Comparison of ENCODE assay signal across 24 mouse cellular contexts in genomic region chr2:60138751-60139162, GRCm38 (mm10).
DNase-seq lines count a peak whose midpoint lies in the region; ATAC-seq and TF ChIP-seq lines count a peak whose summit lies in the region.
"Had no signal": no experiment of that assay in that cellular context is flagged by ENCODE, and none has a peak within 500 bp of the region (broad histone marks: within the 10 kb centered on the region; RNA-seq: fewer than 3 reads in every experiment).

No protein-coding gene starts in this region.

- peaks cover 15% of the 10 kb centered on the region for H3K4me1 ChIP-seq in heart, embryonic 10.5 days
- H3K4me1 ChIP-seq in liver, embryonic 11.5 days (replicated peaks; ENCODE audit: control insufficient read depth, insufficient read depth, low read length) = peaks cover 44% of the 10 kb centered on the region
- peaks cover 21% of the 10 kb centered on the region for H3K4me1 ChIP-seq in liver, postnatal 0 days (ENCODE audit: insufficient read depth)
- H3K4me1 ChIP-seq: hindbrain, embryonic 12.5 days; midbrain, embryonic 15.5 days had no signal

- H3K27me3 ChIP-seq in heart, embryonic 10.5 days (ENCODE audit: insufficient read depth, poor library complexity, severe bottlenecking) = no peaks in the 10 kb centered on the region
- no peaks in the 10 kb centered on the region for H3K27me3 ChIP-seq in liver, embryonic 11.5 days (replicated peaks; ENCODE audit: control insufficient read depth, insufficient read depth, low read length)
- H3K27me3 ChIP-seq in liver, postnatal 0 days (ENCODE audit: insufficient read depth, low read length) = no peaks in the 10 kb centered on the region
- H3K27me3 ChIP-seq: CH12.LX; embryonic facial prominence, embryonic 15.5 days; hindbrain, embryonic 12.5 days; midbrain, embryonic 15.5 days; Patski had no signal

- H3K27ac ChIP-seq in heart, embryonic 10.5 days = 0 out of 2 replicates have a peak overlapping the region, but pooled peaks have one; percentile 16
- peak overlapping the region; percentile 36; the same call in 1 of the 2 replicates for H3K27ac ChIP-seq in liver, embryonic 11.5 days (ENCODE audit: low read depth, low read length)
- H3K27ac ChIP-seq in liver, postnatal 0 days (ENCODE audit: low read depth) = no peak overlapping the region
- H3K27ac ChIP-seq: embryonic facial prominence, embryonic 15.5 days; hindbrain, embryonic 12.5 days; layer of hippocampus, adult 2 months; midbrain, embryonic 15.5 days had no signal

- H3K9ac ChIP-seq in liver, embryonic 11.5 days (ENCODE audit: low read depth, low read length) = no peak overlapping the region
- H3K9ac ChIP-seq in liver, postnatal 0 days (replicated peaks) = no peak overlapping the region
- H3K9ac ChIP-seq: embryonic facial prominence, embryonic 15.5 days; forebrain, postnatal 0 days; hindbrain, embryonic 12.5 days; midbrain, embryonic 15.5 days had no signal

- no peak overlapping the region for H3K4me3 ChIP-seq in heart, embryonic 10.5 days
- no peak overlapping the region for H3K4me3 ChIP-seq in liver, embryonic 11.5 days (ENCODE audit: low read depth, low read length)
- no peak overlapping the region for H3K4me3 ChIP-seq in liver, postnatal 0 days (ENCODE audit: low read depth, low read length)
- H3K4me3 ChIP-seq: embryonic facial prominence, embryonic 15.5 days; hindbrain, embryonic 12.5 days; layer of hippocampus, adult 2 months; midbrain, embryonic 15.5 days; myocyte had no signal

- no peak for TF ChIP-seq EP300 in liver, postnatal 0 days (IDR thresholded peaks at IDR 0.05; ENCODE audit: low read depth)

- ATAC-seq in liver, embryonic 11.5 days (replicated peaks; ENCODE audit: low FRiP score) = no peak; the same call in 1 of the 2 replicates
- ATAC-seq in liver, postnatal 0 days = no peak
- peak; percentile 40 for ATAC-seq in common myeloid progenitor, adult 5-6 weeks (replicated peaks; ENCODE audit: low read depth, poor library complexity, severe bottlenecking)
- ATAC-seq: forebrain, postnatal 0 days; lung, postnatal 0 days; midbrain, embryonic 15.5 days; Patski had no signal

- H3K9me3 ChIP-seq in heart, embryonic 10.5 days = no peaks in the 10 kb centered on the region
- no peaks in the 10 kb centered on the region for H3K9me3 ChIP-seq in liver, embryonic 11.5 days (ENCODE audit: control insufficient read depth, low read length)
- H3K9me3 ChIP-seq in liver, postnatal 0 days (ENCODE audit: low read length) = no peaks in the 10 kb centered on the region
- H3K9me3 ChIP-seq: embryonic facial prominence, embryonic 15.5 days; hindbrain, embryonic 12.5 days; midbrain, embryonic 15.5 days had no signal

- WGBS in heart, embryonic 10.5 days = 26% methylated on average over 7 of the region's 7 CpGs
- 16% methylated on average over 7 of the region's 7 CpGs for WGBS in liver, embryonic 11.5 days
- 14% methylated on average over 7 of the region's 7 CpGs for WGBS in liver, postnatal 0 days (ENCODE audit: insufficient replicate concordance)

- no peaks in the 10 kb centered on the region for H3K36me3 ChIP-seq in heart, embryonic 10.5 days
- no peaks in the 10 kb centered on the region for H3K36me3 ChIP-seq in liver, embryonic 11.5 days (ENCODE audit: control insufficient read depth, insufficient read depth, low read length)
- no peaks in the 10 kb centered on the region for H3K36me3 ChIP-seq in liver, postnatal 0 days (replicated peaks; ENCODE audit: insufficient read depth, low read length)
- H3K36me3 ChIP-seq: embryonic facial prominence, embryonic 15.5 days; hindbrain, embryonic 12.5 days; midbrain, embryonic 15.5 days had no signal

- no peak for DNase-seq in heart, embryonic 10.5 days (ENCODE audit: low spot score)
- DNase-seq in heart, adult 18-20 months = no peak
- no peak for DNase-seq in liver, embryonic 11.5 days (ENCODE audit: low spot score)
- no peak for DNase-seq in liver, postnatal 0 days
- peak; percentile 15 for DNase-seq in yolk sac, embryonic 10.5 days (ENCODE audit: low spot score)
- no peak for DNase-seq in layer of hippocampus, postnatal 36 days
- DNase-seq in embryo, embryonic 10 days (ENCODE audit: low spot score) = no peak
- DNase-seq: adrenal gland, adult 8-10 months; cerebellum, adult 9-10 months; forebrain, postnatal 0 days; gastrocnemius, postnatal 36 days; kidney, adult 8-10 months; kidney, postnatal 14 days; left cerebral cortex, postnatal 4 days; thymus, postnatal 25 days had no signal

- 0 out of 2 replicates have a peak overlapping the region, but pooled peaks have one; percentile 1 for H3K4me2 ChIP-seq in liver, embryonic 11.5 days
- no peak overlapping the region for H3K4me2 ChIP-seq in liver, postnatal 0 days (ENCODE audit: low read depth, low read length)
- H3K4me2 ChIP-seq: embryonic facial prominence, embryonic 15.5 days; hindbrain, embryonic 12.5 days; midbrain, embryonic 15.5 days had no signal

- no peak for TF ChIP-seq CTCF in liver, postnatal 0 days (IDR thresholded peaks at IDR 0.05; ENCODE audit: low read depth)
